Mouse (Mus musculus) testis, postnatal 10 days (tissue): ENCODE results near the gene Nagpa.
A peak's percentile ranks its signal among the peaks of the same experiment; 100 is the strongest.
"Not testable (repeated sequence)": the region's sequence is repeated elsewhere in the genome, so short reads cannot be mapped to it uniquely, and the experiment has no call there.

Experiments used
- DNase-seq: peaks from one replicate; pipeline ENCODE4 v3.0.0; 2021; ENCODE audit warnings: low spot score

The Nagpa gene

DNA sequence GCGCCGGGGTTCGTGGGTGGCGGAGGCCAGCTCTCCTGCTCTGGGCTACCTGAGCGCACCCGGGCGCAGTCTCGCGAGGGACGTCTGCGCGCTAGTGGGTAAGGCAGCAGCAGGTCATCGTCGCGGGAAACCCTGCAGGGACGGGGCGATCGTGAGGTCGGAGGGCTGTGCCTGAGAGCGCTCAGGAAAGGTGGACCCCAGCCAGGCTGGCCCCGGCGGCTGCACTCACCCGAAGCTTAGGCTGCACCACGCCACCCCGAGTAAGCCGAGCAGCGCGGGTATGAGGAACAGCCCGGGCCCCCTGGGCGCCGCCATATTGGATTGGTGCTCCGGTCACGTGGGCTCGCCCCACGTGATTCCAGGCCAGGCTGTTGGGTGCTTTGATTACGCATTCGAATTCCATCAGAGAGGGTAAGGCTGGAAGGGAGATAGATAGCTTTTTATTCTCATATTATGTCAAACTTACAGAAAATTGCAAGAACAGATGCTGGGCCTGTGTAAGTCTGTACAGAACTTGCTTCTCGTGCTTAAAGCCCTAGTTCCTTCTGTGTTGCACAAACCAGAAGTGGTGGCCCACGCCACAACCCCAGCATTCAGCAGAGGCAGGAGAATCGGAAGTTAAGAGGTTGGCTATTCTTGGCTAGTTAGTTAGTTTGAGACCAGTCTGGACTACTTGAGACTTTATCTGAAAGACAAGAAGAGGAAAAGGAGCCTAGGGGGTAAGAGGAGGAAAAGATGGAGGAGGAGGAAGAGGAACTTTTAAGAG lies at the start of gene Nagpa:
Gene Nagpa, minus strand, starts transcription at position 345 of the 766 bp plus-strand sequence.
- DNase-seq, result peak; percentile 90

DNA sequence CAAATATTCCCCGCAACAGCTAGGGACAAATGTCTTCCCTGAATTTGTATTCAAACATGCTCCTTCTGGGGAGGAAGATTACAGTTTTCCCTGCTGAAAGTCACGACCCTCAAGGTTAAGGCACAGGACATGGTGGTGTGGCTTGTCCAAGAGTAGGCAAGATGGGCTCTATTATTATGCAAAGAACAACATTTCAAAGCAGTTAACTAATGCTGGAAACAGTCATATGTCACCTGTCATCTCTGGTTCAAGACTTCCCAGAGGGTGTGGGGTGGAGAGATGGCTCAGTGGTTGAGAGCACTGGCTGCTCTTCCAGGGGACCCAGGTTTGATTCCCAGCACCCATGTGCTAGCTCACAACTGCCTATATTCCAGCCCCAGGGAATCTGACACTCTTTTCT lies 48.4 kb upstream of the Nagpa start:
- DNase-seq, result no peak

GRCm38 (mm10) chr16:5250891-5251290 lies 47.1 kb upstream of the Nagpa start:
- DNase-seq, result no peak

- peak; percentile 84 for DNase-seq
Measured at GRCm38 (mm10) chr16:5244411-5244810, 40.6 kb upstream of the Nagpa start.

- DNase-seq, result no peak
Measured at GRCm38 (mm10) chr16:5242882-5243281, 39.1 kb upstream of the Nagpa start.

GRCm38 (mm10) chr16:5242355-5242754 lies 38.5 kb upstream of the Nagpa start:
- DNase-seq, result no peak

DNA sequence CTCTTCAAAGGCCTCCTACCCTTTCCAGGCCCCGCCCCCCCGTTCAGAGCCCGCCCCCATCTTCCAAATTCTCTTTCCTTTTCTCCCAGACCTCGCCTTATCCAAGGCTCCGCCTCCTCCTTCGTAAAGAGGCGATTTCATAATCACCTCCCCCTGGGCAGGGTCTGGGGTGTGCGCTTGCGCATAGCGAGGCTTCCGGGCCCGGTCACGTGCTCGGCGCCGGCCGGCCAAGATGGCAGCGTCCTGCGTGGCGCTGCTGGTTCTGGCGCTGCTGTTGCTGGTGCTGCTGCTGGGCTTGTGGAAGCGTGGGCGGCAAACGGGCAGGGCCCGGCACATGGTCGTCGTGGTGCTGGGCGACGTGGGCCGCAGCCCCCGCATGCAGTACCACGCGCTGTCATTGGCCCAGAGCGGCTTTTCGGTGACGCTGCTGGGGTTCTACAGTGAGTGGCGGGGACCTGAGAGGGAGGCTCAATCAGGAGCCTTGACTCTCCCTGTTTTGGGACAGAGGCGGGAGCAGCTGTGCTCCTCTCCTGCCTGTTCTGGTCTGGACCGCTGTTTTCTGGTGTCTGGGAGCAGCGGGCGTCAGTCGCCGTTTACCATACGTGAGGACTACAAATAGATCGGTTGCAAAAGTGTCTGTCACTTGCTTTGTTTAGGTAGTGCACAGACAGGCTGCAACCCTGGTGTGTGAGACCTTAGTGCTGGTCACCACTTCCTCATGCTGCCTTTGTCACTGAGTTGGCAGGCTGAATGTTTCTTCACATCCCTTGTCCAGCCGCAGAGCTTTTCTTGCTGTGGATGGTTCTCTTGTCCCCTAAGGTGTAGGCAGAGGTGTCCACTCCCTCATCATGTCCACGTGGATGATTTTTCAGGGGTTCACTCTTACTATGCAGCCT lies 29.9 kb upstream of the Nagpa start, which contains the start of gene Alg1:
Gene Alg1, plus strand, starts transcription at position 204 of the 896 bp plus-strand sequence.
- DNase-seq, result peak; percentile 97

DNA sequence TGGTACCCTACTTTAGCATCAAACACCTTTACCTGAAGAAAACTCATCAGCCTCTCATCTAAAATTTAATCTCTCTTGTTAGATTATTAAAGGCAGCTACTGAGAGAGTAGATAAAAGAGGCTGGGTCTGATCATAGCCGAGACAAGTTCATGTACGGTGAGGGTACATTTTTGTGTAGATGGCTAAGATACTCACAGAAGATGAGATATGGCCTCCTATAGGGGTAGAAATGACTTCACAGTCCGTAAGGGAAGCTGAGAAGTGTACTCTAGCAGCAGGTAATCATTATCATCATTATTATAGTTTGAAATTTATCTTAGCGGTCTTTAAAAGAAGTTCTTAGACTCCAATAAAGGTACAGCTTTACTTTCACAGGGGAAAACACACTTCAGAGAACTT lies 29.2 kb upstream of the Nagpa start:
- DNase-seq, result no peak

DNA sequence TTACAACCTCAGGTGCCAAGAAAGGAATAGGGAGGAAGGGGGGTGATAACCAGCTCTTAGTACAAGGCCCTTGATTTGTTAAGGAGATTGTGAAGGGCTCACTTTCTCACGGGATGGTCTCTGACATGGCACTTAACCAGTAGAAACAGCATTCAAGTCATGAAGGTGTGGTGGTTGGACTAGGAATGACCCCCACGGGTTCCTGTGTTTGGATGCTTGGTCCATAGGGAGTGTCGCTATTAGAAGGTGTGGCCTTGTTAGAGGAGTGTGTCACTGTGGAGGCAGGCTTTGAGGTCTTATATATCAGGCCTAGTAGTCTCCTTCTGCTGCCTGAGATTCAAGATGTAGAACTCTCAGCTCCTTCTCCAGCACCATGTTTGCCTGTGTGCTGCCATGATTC lies 24.3 kb upstream of the Nagpa start:
- DNase-seq, result not testable (repeated sequence)

- DNase-seq, result not testable (repeated sequence)
Measured at GRCm38 (mm10) chr16:5227501-5227900, 23.7 kb upstream of the Nagpa start.

DNA sequence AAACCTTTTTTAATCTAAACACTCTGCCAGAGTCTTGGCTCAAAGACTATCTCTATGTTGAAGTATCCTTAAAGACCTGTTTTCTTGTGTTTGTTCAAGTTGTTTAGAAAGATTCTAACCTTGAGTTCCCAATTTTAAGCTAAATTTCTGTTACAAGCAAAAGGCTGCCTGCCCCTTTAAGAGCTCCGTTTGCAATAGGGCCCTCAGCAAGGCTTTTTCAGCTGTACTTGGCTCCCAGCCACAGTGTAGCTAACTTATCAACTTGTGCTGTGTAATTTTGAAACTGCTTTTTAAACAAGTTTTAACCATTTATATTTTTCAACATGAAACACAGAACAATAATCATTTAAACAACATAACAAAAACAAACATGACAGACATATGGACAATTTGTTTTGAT lies 22.7 kb upstream of the Nagpa start:
- not testable (repeated sequence) for DNase-seq

- no peak for DNase-seq
Measured at GRCm38 (mm10) chr16:5222140-5222539, 18.3 kb upstream of the Nagpa start, which contains the start of gene AU021092. Gene AU021092 (minus strand): TSS chr16:5222299.

- no peak for DNase-seq
Measured at GRCm38 (mm10) chr16:5221403-5221802, 17.6 kb upstream of the Nagpa start.

DNA sequence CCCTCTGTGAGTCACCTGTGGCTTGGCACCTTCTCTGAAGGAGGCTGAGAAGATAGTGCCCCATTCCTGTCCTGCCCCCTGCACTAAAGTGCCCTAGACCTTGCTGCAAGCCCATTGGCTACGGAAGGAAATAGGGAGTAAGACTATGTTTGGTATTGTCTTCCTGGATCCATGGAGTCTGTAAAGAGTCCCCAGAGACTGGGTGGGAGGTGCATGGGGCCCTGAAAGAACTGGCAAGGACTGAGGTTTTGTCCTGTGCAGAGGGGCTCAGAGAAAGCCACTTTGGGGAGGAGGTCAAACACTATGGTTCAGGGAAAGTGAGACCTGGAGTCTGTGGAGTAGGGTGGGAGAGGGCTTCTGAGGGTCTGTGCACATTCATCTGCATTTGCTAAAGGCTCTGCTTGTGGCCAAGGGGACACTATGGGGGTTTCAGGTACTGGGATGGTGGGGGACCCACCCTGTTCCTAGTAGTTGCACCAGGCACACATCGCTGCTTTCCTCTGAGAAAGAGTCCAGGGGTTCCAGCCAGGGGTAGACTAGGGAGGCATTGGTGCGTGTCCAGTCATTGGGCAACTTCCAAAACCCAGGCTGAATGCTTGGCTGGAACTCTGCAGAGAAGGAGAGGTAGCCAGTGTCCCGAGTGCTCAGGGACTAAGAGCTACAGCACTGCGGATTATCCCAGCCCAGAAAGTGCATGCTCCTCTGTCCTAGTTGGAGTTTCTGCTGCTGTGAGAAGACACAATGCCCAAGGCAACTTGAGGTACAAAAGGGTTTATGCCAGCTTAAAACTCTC lies 13.7 kb upstream of the Nagpa start:
- DNase-seq, result no peak

- DNase-seq, result no peak
Measured at GRCm38 (mm10) chr16:5216686-5217085, 12.9 kb upstream of the Nagpa start.

DNA sequence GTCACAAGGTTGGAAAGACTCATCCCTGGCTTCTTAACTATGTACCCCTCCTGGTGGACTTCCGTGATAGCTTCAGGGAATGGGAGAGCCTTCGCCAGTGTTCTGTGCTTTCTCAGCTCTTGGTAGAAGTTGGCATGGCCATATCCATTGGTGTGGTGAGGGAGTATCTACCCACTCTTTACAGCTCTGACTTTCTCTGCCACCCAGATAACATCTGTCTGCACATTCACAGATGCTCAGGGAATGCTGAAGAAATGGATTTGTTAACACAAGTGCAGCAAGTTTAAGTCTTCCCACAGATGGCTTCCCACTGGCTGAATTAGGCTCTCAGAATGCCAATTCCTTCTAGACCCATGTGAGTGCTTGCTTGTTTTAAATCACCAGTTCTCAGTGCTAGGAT lies 10.3 kb upstream of the Nagpa start:
- DNase-seq, result no peak

GRCm38 (mm10) chr16:5212150-5212549 lies 8.3 kb upstream of the Nagpa start:
- DNase-seq, result no peak

- DNase-seq, result no peak
Measured at GRCm38 (mm10) chr16:5210365-5210764, 6.6 kb upstream of the Nagpa start.

GRCm38 (mm10) chr16:5206051-5206450 lies 2.2 kb upstream of the Nagpa start:
- no peak for DNase-seq

- no peak for DNase-seq
Measured at GRCm38 (mm10) chr16:5205431-5205970, 1.7 kb upstream of the Nagpa start.

GRCm38 (mm10) chr16:5203200-5203599 lies 612 bp downstream of the Nagpa start:
- no peak for DNase-seq

- peak; percentile 70 for DNase-seq
Measured at GRCm38 (mm10) chr16:5202681-5203080, 1.1 kb downstream of the Nagpa start.
